Mouse (Mus musculus) megakaryocyte, embryonic 14.5 days (primary cell): ENCODE results near the gene Gm20388. TPM values are rescaled to one million over a fixed set of nuclear protein-coding genes. Genes with fewer than 3 reads are reported as not detected.
A peak's percentile ranks its signal among the peaks of the same experiment; 100 is the strongest.

Source experiments
- H3K27me3 ChIP-seq: replicated peaks from 2 replicates; pipeline ENCODE3; 2012; ENCODE audit warnings: inconsistent platforms
- H3K36me3 ChIP-seq: replicated peaks from 2 replicates; pipeline ENCODE3; 2012; ENCODE audit warnings: low read length, inconsistent platforms, mixed read lengths
- H3K4me1 ChIP-seq: 2 replicates; pipeline ENCODE4 v1.6.1; 2012; ENCODE audit warnings: inconsistent platforms
- H3K4me3 ChIP-seq: replicated peaks from 2 replicates; pipeline ENCODE3; 2012; ENCODE audit warnings: moderate library complexity, mild to moderate bottlenecking, inconsistent platforms
- H3K9me3 ChIP-seq: 2 replicates; pipeline ENCODE4 v1.6.1; 2012; ENCODE audit warnings: inconsistent platforms
- FLI1 ChIP-seq: IDR thresholded peaks from 2 replicates; pipeline ENCODE4 v1.6.1; 2012; ENCODE audit warnings: low read length, inconsistent platforms, mixed read lengths
- GATA1 ChIP-seq: IDR thresholded peaks from 3 replicates; pipeline ENCODE4 v1.6.1; 2012; ENCODE audit warnings: mixed read lengths, low read length, inconsistent platforms, borderline replicate concordance
- polyA plus RNA-seq: library from polyadenylated mRNA; stranded (reverse); fragments of >175 nt; gene quantifications from 2 replicates; pipeline ENCODE4 v1.2.3, GENCODE M21; 2012; ENCODE audit warnings: low replicate concordance; ENCODE audit not compliant: insufficient read depth

Gene Gm20388
- polyA plus RNA-seq, 1 experiment, result 111 TPM

DNA sequence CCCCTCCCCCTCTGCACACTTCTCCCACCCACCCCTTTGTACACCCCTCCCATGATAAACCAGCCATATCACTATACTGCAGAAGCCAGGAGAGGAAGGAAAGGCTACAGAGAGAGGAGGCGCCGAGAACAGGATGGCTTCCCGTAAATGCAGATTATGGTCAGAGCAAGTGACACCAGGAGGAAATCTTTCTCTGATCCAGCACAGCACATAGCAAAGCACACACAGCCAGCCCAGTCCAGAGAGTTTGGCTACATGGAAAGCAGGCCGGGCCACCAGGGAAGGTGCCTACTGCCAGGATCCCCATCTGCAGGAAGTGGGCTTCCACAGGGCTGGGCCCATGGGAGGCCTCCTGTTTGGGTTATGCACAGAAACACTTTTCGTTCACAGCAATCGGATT, 4383.8 kb downstream of the Gm20388 start:
- Histone ChIP-seq H3K4me3 (peak overlapping the region; percentile 87), H3K36me3 (peaks cover 86% of the 10 kb centered on the region), H3K9me3 (no peaks in the 10 kb centered on the region), H3K27me3 (no peaks in the 10 kb centered on the region), H3K4me1 (peaks cover 99% of the 10 kb centered on the region)
- TF ChIP-seq FLI1, result no peak
- TF ChIP-seq GATA1, result no peak

DNA sequence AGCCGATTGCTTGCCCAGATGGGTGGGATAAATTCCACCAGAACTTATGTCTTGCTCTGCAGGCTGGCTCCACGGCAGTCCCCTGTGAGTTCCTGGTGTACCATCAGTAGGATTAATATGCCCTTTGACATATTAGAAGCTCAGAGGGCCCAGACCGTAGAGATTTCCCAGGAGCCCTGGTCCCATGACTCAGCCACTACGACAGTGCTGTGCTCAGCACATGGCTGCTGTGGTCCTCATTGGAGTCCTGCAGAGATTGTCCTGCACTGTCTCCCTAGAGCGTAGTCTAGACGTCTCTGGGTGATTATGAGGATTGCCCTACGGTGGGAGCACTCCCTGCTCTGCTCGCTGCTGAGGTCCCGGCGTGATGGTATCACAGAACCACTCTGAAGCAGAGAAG, 4384.3 kb downstream of the Gm20388 start:
- Histone ChIP-seq H3K4me3 (peak overlapping the region; percentile 87), H3K4me1 (peaks cover 99% of the 10 kb centered on the region)
- TF ChIP-seq FLI1, result no peak
- no peak for TF ChIP-seq GATA1

DNA sequence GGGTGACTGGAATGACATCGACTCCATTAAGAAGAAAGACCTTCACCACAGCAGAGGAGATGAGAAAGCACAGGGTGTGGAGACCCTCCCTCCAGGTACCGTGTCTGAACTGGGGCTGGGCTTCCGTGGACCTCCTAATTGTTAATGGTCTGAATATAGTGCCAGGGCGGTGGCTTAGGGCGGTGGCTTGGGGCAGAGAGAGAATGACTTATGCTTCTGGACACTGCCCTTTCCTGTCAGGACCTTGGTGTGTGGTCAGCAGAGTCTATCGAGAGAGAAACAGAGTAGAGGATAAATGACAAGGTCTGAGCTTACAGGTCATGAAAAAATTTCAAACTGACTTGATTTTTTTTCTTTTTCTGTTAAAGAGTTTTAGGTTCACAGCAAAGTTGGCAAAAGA, 4384.7 kb downstream of the Gm20388 start:
- TF ChIP-seq GATA1, result no peak
- TF ChIP-seq FLI1, result no peak
- Histone ChIP-seq H3K4me3 (peak overlapping the region; percentile 87), H3K9me3 (no peaks in the 10 kb centered on the region), H3K36me3 (peaks cover 90% of the 10 kb centered on the region), H3K4me1 (peaks cover 99% of the 10 kb centered on the region), H3K27me3 (no peaks in the 10 kb centered on the region)

More for the DNA sequence above, 4384.3 kb downstream of the Gm20388 start:
- Histone ChIP-seq H3K27me3 (no peaks in the 10 kb centered on the region), H3K9me3 (no peaks in the 10 kb centered on the region), H3K36me3 (peaks cover 89% of the 10 kb centered on the region)

DNA sequence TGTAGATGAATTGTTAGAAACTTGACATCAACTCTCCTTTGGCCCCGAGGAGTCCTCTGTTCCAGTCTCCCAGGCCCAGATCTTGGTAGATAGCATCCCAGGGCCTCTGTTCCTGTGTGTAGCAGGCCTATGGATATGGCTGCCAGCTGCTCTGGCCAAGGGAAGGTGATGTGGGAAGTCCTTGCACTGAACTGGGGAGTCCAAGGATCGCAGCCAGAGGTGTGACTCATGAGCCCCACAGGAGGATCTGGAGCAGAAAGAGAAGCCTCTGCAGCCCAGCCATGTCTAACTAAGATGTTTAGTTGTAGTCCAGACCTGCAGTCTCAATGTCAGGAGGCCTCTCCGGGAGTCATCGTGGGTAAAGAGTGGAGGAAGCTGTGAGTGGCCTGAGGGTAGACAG, 4390.9 kb downstream of the Gm20388 start:
- no peak for TF ChIP-seq GATA1
- TF ChIP-seq FLI1, result no peak
- Histone ChIP-seq H3K4me1 (peaks cover 99% of the 10 kb centered on the region), H3K9me3 (no peaks in the 10 kb centered on the region), H3K4me3 (peak overlapping the region; percentile 84), H3K36me3 (peaks cover 99% of the 10 kb centered on the region), H3K27me3 (no peaks in the 10 kb centered on the region)

DNA sequence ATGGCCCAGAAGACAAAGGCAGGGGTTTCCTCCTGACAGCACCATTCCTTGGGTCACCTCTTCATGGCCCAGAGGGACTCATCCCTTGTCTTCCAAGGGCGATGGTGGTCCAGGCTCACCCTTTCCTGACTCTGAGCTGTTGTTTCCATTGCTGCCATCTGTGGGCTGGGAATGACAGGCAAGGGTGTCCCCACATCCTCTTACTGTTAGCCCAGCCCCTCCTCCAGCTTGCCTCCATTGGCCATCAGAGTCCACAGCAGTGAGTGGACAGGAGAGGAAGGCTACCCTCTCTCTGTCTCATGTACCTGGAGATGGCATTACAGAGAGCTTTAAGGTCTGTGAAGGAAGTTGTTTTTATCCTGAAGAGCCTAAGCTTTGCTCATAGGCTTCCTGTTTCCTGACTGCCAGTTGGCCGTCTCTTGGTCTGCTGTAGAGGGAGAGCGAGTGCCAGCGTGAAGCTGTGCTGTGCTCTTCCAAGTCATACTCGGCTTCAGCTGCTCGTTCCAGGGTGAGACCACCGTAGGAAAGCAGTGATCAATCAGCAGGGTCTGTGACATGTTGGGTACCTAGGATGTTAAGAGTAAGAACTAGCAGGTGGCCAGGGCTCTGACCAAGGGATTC, 4391.4 kb downstream of the Gm20388 start:
- Histone ChIP-seq H3K9me3 (no peaks in the 10 kb centered on the region), H3K4me3 (peak overlapping the region; percentile 84), H3K27me3 (no peaks in the 10 kb centered on the region), H3K36me3 (peaks cover 99% of the 10 kb centered on the region), H3K4me1 (peaks cover 99% of the 10 kb centered on the region)
- no peak for TF ChIP-seq FLI1
- TF ChIP-seq GATA1, result no peak

DNA sequence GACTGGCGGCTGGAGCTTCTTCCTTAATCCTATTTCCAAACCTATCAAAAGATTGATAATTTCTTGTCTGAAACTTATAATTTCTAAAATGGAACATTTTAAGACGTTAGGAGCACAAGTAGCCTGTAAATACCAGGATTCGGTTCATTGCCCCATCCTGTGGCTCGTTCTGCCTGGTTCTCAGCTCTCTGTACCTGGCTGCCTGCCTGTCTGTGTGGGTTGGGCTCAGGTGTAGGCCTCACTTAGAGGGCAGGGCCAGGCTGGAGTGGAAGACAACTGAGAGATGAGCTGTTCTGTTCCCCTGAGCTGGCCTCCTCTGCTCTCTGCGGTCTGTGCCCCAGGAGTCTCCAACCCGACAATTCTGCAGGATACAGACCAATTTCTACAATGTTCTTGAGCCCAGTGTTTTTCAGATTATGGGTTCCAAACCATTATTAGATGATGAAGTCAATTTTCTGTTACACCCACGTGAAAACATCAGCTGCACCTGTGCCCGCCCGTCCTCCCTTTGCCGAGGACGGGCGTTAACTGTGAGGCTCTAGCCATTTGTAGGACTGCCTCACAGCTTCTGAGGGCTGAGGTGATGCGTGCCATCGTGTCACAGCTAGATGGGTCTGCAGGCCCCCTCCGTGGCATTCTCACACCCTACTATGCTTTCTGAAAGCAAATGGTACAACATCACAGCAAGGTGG, 4392.7 kb downstream of the Gm20388 start:
- H3K4me1 ChIP-seq, result peaks cover 99% of the 10 kb centered on the region
- no peak for TF ChIP-seq FLI1
- no peak for TF ChIP-seq GATA1
- peaks cover 99% of the 10 kb centered on the region for H3K36me3 ChIP-seq
- H3K27me3 ChIP-seq, result no peaks in the 10 kb centered on the region
- H3K9me3 ChIP-seq, result no peaks in the 10 kb centered on the region
- H3K4me3 ChIP-seq, result peak overlapping the region; percentile 26

DNA sequence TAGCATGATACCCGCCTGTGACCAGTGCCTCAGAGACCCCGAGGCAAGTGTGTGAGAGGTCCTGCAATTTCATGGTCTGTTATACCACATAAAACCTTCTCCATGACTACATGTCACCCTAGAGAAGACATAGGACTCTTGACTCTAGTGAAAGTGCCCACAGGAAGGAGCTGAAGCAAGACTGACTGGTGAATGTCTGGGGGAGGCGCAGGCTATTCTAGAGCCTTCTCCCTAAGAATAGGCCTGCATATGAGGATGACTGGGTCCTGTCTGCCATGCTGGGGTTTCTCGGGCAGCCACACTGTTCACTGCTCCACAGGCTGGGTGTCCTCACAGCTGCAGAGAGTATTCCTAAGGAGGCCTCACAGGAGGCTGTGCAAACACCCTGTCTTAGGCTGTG, 4393.5 kb downstream of the Gm20388 start:
- peaks cover 99% of the 10 kb centered on the region for H3K36me3 ChIP-seq
- peaks cover 100% of the 10 kb centered on the region for H3K4me1 ChIP-seq
- H3K4me3 ChIP-seq, result peak overlapping the region; percentile 30
- no peaks in the 10 kb centered on the region for H3K27me3 ChIP-seq
- TF ChIP-seq FLI1, result no peak
- no peak for TF ChIP-seq GATA1
- no peaks in the 10 kb centered on the region for H3K9me3 ChIP-seq

DNA sequence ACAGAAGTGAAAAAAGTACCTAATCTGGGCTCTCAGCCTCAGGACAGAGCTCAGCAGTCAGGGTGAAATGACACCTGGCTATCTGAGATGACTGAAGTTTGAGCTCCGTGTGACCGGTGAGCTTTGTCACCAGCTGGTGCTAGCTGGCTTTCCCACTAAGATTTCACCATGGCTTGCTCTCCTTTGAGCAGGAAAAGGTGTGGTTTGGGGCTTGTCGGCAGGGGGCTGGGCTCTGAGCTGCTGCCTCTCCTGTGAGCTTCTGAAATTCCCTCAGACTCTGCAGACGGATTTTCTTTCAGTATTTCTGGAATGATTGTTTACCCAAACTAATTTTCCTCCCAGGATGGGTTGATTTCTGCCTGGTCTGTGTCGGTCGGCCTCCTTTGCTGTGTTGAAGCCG, 4395.9 kb downstream of the Gm20388 start:
- no peak for TF ChIP-seq FLI1
- TF ChIP-seq GATA1, result no peak
- H3K9me3 ChIP-seq, result no peaks in the 10 kb centered on the region
- no peaks in the 10 kb centered on the region for H3K27me3 ChIP-seq
- H3K4me3 ChIP-seq, result no peak overlapping the region
- peaks cover 100% of the 10 kb centered on the region for H3K4me1 ChIP-seq
- peaks cover 100% of the 10 kb centered on the region for H3K36me3 ChIP-seq

DNA sequence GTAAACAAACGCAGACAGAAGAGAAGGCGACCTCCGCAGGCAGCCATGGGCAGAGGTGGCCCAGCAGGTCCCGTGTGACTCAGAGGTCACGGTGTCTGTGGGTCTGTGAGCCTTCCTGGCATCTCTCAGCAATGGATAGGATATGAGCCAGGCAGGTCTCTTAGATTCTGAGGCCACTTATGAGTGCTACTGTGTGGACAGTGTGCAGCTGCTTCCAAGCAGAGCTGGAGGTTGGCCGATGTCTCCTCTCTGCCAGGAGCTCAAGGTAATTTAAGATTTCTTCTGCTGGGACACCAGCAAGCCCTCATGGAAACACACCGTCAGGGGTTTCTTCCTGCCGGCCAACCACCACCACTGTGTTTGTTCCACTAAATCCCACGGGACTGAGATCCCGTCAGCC, 4397.1 kb downstream of the Gm20388 start:
- Histone ChIP-seq H3K36me3 (peaks cover 100% of the 10 kb centered on the region), H3K27me3 (no peaks in the 10 kb centered on the region), H3K4me3 (no peak overlapping the region), H3K4me1 (peaks cover 100% of the 10 kb centered on the region), H3K9me3 (no peaks in the 10 kb centered on the region)
- TF ChIP-seq FLI1, result no peak
- no peak for TF ChIP-seq GATA1

DNA sequence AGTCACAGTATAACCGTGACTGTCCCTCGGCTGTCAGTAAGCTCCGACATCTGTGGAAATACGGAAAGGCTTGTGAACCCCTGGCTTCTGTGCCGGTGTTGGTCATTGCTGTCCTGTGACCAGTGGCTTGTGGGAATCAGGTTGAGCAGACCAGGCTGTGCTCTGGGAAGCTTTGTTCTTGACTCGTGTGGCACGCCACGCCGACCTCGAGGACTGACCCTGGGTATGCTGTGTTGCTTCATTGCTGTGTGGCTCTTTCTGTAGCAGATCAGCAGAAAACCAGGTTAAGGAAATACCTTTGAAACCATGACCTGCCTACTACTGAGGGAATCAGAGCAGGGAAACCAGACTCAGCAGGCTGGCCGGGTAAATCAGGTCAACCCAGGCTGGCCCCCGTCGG, 4399.9 kb downstream of the Gm20388 start:
- H3K27me3 ChIP-seq, result no peaks in the 10 kb centered on the region
- H3K36me3 ChIP-seq, result peaks cover 100% of the 10 kb centered on the region
- no peaks in the 10 kb centered on the region for H3K9me3 ChIP-seq
- H3K4me1 ChIP-seq, result peaks cover 100% of the 10 kb centered on the region
- H3K4me3 ChIP-seq, result no peak overlapping the region
- TF ChIP-seq GATA1 (no peak), FLI1 (no peak)
